Mouse (Mus musculus) kidney, embryonic 14.5 days (tissue): ENCODE measurements around the gene Gpc4. TPM values are rescaled to one million over a fixed set of nuclear protein-coding genes. Genes with fewer than 3 reads are reported as not detected.

Source experiments
- ATAC-seq: fragments of 200-750 bp; cut with Nextera tagmentation; 2 replicates; pipeline ENCODE4 v1.8.0; 2017; ENCODE audit warnings: moderate number of reproducible peaks, mild to moderate bottlenecking, moderate TSS enrichment, moderate library complexity; ENCODE audit not compliant: low FRiP score, low TSS enrichment
- H3K27ac ChIP-seq: fragments of 300-500 bp; sonication (generic); 2 replicates; pipeline ENCODE4 v1.5.1; 2014; ENCODE audit warnings: low read depth, mild to moderate bottlenecking, low read length, moderate library complexity, mixed read lengths
- H3K27me3 ChIP-seq: fragments of 300-500 bp; sonication (generic); 2 replicates; pipeline ENCODE4 v1.6.1; 2014; ENCODE audit warnings: mild to moderate bottlenecking, low read length; ENCODE audit not compliant: control insufficient read depth, insufficient read depth
- H3K36me3 ChIP-seq: fragments of 300-500 bp; sonication (generic); 2 replicates; pipeline ENCODE4 v1.6.1; 2014; ENCODE audit warnings: low read length, mixed read lengths; ENCODE audit not compliant: control insufficient read depth, insufficient read depth
- H3K4me1 ChIP-seq: fragments of 300-500 bp; sonication (generic); 2 replicates; pipeline ENCODE4 v1.6.1; 2014; ENCODE audit warnings: low read length, mixed read lengths; ENCODE audit not compliant: control insufficient read depth, insufficient read depth
- H3K4me2 ChIP-seq: fragments of 300-500 bp; sonication (generic); replicated peaks from 2 replicates; pipeline ENCODE4 v1.6.1; 2014; ENCODE audit warnings: low read depth, mild to moderate bottlenecking, low read length
- H3K4me3 ChIP-seq: fragments of 300-500 bp; sonication (generic); 2 replicates; pipeline ENCODE4 v1.5.1; 2014; ENCODE audit warnings: mild to moderate bottlenecking, low read length
- H3K9ac ChIP-seq: fragments of 300-500 bp; sonication (generic); 2 replicates; pipeline ENCODE4 v1.6.1; 2014; ENCODE audit warnings: low read depth, mild to moderate bottlenecking, low read length, moderate library complexity
- H3K9me3 ChIP-seq: fragments of 300-500 bp; sonication (generic); 2 replicates; pipeline ENCODE4 v1.6.1; 2016; ENCODE audit warnings: low read length; ENCODE audit not compliant: control insufficient read depth
- WGBS: fragments of 180-500 bp; shearing (Covaris S2); extraction: QIAGEN DNeasy Blood & Tissue Kit; methylation state at CpG from one replicate; pipeline ENCODE4 v1.1.7; 2014; 5-methylcytosine and 5-hydroxymethylcytosine counted together
- polyA plus RNA-seq: library from polyadenylated mRNA; unstranded; fragments of >200 nt; fragmentation: Nextera tagmentation; extraction: Ambion mirVana; gene quantifications from 2 replicates; pipeline ENCODE4 v1.2.1, GENCODE M21; 2014

The Gpc4 gene
- polyA plus RNA-seq, 1 experiment from 2014 or later, result 38.0 TPM

DNA sequence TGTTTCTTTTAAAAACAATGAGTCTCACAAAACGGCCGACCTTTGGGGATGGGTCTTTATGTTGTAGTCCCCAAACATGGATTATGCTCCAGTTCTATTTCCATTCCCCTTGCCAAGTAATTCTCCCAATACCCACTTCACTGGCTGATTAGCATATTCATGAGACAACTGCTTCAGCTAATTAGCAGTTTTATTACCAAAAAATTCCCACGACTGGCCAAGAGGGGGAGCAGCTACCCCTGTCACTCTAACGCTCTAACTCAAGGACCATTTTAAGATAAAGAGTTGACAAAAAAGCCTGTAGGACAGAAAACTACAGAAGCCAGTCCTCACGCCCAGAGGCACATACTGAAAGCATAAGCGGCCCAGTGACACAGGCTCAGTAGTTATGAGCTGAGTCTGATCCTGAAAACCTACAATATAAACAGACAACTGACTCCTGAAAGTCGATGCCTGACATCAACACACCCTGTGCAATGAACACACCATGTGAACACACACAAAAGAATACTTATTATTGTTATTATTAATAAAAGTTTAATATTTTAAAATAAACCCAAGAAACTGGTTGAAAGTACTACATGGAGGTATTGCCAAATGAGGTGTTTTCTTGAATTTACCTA, 77.2 kb downstream of the Gpc4 start:
- H3K27me3 ChIP-seq, result no peaks in the 10 kb centered on the region

DNA sequence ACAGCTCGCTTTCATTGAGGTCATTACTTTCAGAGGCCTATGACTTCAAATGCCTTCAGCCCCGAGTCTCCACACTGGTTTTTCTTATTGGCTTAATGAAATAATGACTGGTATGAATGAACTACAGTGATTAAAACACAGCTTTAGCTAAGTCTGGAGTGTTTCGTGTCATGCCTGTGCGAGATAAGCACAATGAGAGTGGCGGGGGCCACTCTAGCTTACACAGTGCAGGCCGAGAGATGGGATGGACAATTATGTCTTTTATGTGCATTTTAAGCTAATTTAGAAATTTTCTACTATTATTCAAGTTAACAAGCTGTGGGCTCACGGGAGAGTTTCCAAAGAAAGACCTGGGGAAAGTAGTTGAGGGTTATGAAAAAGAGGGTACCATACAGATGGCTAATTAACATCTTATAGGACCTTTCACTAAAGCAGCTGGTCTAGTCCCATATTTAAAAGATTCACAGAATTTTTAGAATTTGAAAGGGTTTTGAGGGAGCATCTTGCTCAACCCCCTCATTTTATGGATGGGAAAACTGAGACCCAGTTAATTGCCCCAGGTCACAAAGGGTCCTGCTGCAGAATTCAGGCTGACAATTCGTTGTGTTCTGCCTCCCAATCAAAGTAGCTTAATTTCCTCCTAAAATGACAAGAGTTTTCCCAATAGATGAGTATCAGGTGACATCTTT, 78.0 kb downstream of the Gpc4 start:
- H3K9ac ChIP-seq, result no peak overlapping the region
- ATAC-seq, result no peak
- H3K4me3 ChIP-seq, result no peak overlapping the region
- no peak overlapping the region for H3K27ac ChIP-seq
- no peaks in the 10 kb centered on the region for H3K4me1 ChIP-seq
- no peaks in the 10 kb centered on the region for H3K36me3 ChIP-seq
- no peaks in the 10 kb centered on the region for H3K27me3 ChIP-seq
- no peak overlapping the region for H3K4me2 ChIP-seq
- H3K9me3 ChIP-seq, result no peaks in the 10 kb centered on the region
- 79% methylated on average over 8 of the region's 8 CpGs for WGBS

More for the DNA sequence above, 77.2 kb downstream of the Gpc4 start:
- no peak for ATAC-seq
- Histone ChIP-seq H3K4me2 (no peak overlapping the region), H3K9ac (no peak overlapping the region), H3K27ac (no peak overlapping the region), H3K36me3 (no peaks in the 10 kb centered on the region), H3K9me3 (no peaks in the 10 kb centered on the region), H3K4me1 (no peaks in the 10 kb centered on the region), H3K4me3 (no peak overlapping the region)
- WGBS, result 45% methylated on average over 7 of the region's 7 CpGs

- WGBS, result 75% methylated on average over 3 of the region's 3 CpGs
- H3K4me1 ChIP-seq, result no peaks in the 10 kb centered on the region
- H3K4me3 ChIP-seq, result no peak overlapping the region
- no peak overlapping the region for H3K4me2 ChIP-seq
- no peak for ATAC-seq
- H3K9me3 ChIP-seq, result no peaks in the 10 kb centered on the region
- H3K36me3 ChIP-seq, result no peaks in the 10 kb centered on the region
- no peak overlapping the region for H3K27ac ChIP-seq
- H3K9ac ChIP-seq, result no peak overlapping the region
- H3K27me3 ChIP-seq, result no peaks in the 10 kb centered on the region
These were observed 81.5 kb downstream of the Gpc4 start for GRCm38 (mm10) chrX:52083557-52083956.

DNA sequence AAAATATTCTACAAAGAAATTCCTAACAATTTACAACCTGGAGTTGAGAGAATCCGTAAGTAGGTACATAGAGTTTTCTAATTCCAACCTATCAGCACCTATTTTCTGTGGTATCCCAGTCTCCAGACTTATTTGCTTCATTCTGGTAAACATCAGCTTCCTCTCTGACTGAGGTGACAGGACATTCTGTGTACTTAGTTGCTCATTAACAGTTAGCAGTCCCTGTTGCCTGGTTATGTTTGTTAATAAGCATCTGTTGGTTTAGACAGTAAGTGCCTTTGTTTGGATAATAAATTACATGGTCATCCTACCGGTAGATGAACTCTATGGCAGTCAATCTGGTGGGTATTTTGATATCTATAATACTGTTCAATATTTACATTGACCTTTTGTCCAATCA, 92.6 kb downstream of the Gpc4 start:
- no peaks in the 10 kb centered on the region for H3K36me3 ChIP-seq
- H3K9ac ChIP-seq, result no peak overlapping the region
- WGBS, result 77% methylated on average over 2 of the region's 2 CpGs
- H3K4me3 ChIP-seq, result no peak overlapping the region
- no peaks in the 10 kb centered on the region for H3K4me1 ChIP-seq
- H3K27me3 ChIP-seq, result no peaks in the 10 kb centered on the region
- no peak overlapping the region for H3K27ac ChIP-seq
- no peak overlapping the region for H3K4me2 ChIP-seq
- no peak for ATAC-seq
- H3K9me3 ChIP-seq, result no peaks in the 10 kb centered on the region

GRCm38 (mm10) chrX:52053416-52053815, 111.6 kb downstream of the Gpc4 start:
- Histone ChIP-seq H3K27me3 (no peaks in the 10 kb centered on the region), H3K4me1 (no peaks in the 10 kb centered on the region), H3K4me3 (no peak overlapping the region), H3K4me2 (no peak overlapping the region), H3K9ac (no peak overlapping the region), H3K36me3 (no peaks in the 10 kb centered on the region), H3K27ac (no peak overlapping the region), H3K9me3 (no peaks in the 10 kb centered on the region)
- no peak for ATAC-seq
- 86% methylated on average over 13 of the region's 13 CpGs for WGBS

DNA sequence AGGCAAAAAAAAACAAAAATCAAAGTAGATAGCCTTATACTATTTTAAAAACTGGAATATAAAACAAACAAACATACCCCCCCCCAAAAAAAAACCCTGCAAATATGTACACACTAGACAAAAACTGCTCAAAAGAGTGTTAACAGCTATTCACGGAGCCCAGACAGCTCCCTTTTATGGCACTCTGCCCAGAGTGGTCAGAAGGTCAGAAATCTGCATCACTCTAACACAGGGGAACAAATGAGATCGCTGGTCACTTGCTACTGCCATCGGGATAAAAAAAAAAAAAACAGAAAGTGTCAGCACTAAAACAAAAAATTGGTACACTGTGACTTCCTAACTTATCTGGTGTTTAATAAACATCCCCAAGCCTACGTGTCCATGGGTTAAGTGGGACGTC, 113.0 kb downstream of the Gpc4 start:
- Histone ChIP-seq H3K27ac (no peak overlapping the region), H3K9ac (no peak overlapping the region), H3K4me3 (no peak overlapping the region), H3K4me2 (no peak overlapping the region), H3K9me3 (no peaks in the 10 kb centered on the region), H3K4me1 (no peaks in the 10 kb centered on the region), H3K27me3 (no peaks in the 10 kb centered on the region), H3K36me3 (no peaks in the 10 kb centered on the region)
- no peak for ATAC-seq
- 60% methylated on average over 5 of the region's 5 CpGs for whole genome bisulfite sequencing

DNA sequence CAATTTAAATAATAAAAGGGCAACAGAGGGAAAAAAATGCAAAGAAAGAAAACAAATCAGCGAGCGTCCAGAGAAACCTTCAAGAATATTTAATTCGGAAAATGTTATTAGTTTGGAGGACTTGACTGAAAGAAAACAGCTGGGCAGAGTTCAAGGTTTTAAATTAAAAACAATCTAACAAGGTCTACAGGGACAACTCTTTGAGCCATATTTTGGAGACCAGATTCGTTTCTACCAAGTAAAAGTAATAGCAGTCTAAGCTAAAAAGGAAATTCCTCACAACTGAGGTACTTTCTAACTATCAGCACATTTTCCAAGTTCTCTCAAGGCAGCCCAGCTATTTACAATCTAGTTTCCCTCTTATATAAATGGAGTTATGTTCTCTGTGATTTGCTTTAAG, 114.1 kb downstream of the Gpc4 start:
- Histone ChIP-seq H3K4me1 (no peaks in the 10 kb centered on the region), H3K4me2 (no peak overlapping the region), H3K27ac (no peak overlapping the region), H3K27me3 (no peaks in the 10 kb centered on the region), H3K9ac (no peak overlapping the region), H3K36me3 (no peaks in the 10 kb centered on the region), H3K4me3 (no peak overlapping the region), H3K9me3 (no peaks in the 10 kb centered on the region)
- ATAC-seq, result no peak
- WGBS, result 74% methylated on average over 4 of the region's 4 CpGs

- no peaks in the 10 kb centered on the region for H3K27me3 ChIP-seq
- no peaks in the 10 kb centered on the region for H3K36me3 ChIP-seq
- 81% methylated on average over 1 of the region's 1 CpGs for WGBS
- H3K4me3 ChIP-seq, result no peak overlapping the region
- H3K27ac ChIP-seq, result no peak overlapping the region
- no peak overlapping the region for H3K4me2 ChIP-seq
- no peak for ATAC-seq
- H3K4me1 ChIP-seq, result no peaks in the 10 kb centered on the region
- no peak overlapping the region for H3K9ac ChIP-seq
- H3K9me3 ChIP-seq, result no peaks in the 10 kb centered on the region
These were observed 125.2 kb downstream of the Gpc4 start for GRCm38 (mm10) chrX:52039875-52040274.

DNA sequence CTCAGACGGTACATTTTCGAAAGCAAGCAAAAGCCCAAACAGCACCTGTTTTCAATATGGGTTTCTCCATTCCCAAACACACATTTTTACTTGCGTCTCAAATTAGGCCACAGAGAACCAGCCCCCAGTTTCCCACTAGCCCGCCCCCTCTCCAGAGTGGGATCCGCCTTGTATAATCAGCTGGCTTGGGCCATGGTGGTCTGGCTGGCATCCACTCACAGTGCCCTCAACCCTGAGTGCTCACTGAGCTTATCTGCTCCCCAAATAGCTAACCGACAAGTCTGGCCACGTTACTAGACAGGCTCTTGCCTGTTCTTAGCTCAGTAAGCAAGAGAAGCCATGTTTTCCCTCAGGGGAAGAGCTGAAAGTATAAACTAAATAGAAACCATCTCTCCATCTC, 134.9 kb downstream of the Gpc4 start:
- Histone ChIP-seq H3K9me3 (no peaks in the 10 kb centered on the region), H3K36me3 (no peaks in the 10 kb centered on the region), H3K27ac (no peak overlapping the region), H3K4me3 (no peak overlapping the region), H3K4me2 (no peak overlapping the region), H3K4me1 (no peaks in the 10 kb centered on the region), H3K9ac (no peak overlapping the region), H3K27me3 (no peaks in the 10 kb centered on the region)
- no peak for ATAC-seq
- 79% methylated on average over 7 of the region's 7 CpGs for WGBS
